Mouse (Mus musculus): ENCODE results near the gene Cenpu.
"Not testable (repeated sequence)": the region's sequence is repeated elsewhere in the genome, so short reads cannot be mapped to it uniquely, and the experiment has no call there.

The Cenpu gene

DNA sequence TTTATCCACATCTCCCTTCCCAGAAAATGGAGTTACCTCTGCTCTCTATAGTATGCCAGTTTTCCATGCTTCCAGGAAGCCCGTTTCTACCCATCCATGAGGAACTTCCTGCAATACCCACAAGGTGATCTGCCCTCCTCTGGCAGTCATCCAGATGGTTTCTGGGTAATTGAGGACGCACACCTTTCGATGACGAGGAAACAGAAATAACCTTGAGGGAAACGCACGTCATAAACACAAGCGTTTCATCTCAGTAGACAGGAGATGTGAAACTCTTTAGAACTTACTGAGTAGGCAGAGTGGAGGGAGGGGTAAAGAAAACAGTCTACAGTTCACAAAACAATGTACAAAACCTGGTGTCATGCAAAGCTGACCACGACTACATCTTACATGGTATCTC, 1.8 kb upstream of the Cenpu start:
- in situ Hi-C loops (cut with MboI): loop anchor here (25.0 kb wide), 1 partner anchor 812 kb away; no protein-coding TSS in a partner anchor

DNA sequence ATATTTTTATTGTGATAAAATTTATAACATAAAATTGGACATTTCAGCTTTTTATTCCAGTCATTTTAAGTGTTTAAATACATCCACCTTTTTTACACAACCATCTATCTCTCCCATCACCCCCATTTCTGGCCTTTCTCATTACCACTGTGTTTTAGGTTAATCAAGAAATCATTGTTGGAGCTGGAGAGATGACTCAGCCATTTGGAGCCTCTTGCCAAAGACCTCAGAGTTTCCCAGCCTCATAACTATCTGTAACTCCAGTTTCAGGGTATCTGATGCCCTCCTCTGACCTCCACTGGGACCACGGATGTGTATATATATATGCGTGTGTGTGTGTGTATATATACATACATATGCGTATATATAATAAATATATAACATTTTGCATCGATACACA, 799 bp upstream of the Cenpu start:
- in situ Hi-C loops (cut with MboI): loop anchor here (25.0 kb wide), 1 partner anchor 811 kb away; no protein-coding TSS in a partner anchor

DNA sequence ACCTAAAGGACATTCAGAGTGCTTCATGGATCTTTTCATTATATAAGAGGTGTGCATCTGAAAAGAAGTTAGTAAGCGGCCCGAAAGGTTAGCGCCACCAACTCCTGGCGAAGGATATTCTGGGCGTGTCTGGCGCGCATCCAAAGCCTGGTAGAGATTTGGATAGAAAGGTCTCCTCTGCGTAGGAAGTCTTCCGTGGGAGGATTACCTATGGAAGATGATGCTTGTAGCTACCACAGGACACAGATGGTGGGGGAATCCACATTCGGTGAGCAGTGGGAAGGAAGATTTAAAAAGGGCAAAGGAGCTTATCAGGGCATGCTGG, 575 bp downstream of the Cenpu start:
- in situ Hi-C loops (cut with MboI): loop anchor here (25.0 kb wide), 1 partner anchor 810 kb away; no protein-coding TSS in a partner anchor

DNA sequence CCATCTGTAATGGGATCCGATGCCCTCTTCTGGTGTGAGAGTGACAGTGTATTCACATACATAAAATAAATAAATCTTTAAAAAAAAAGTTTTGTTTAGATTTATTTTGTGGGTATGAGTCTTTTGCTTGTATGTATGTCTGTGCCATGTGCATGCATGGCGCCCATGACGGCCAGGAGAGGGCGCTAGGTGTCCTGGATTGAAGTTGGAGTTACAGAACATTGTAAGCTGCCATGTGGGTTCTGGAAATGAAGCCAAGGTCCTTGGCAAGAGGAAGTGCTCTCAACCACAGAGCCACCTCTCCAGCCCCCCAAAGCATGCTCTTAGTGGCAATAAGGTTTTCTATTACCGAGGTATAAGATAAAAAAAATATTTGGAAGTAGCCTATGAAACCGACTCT, 7.6 kb downstream of the Cenpu start:
- in situ Hi-C loops (cut with MboI): loop anchor here (25.0 kb wide), 1 partner anchor 803 kb away; no protein-coding TSS in a partner anchor

DNA sequence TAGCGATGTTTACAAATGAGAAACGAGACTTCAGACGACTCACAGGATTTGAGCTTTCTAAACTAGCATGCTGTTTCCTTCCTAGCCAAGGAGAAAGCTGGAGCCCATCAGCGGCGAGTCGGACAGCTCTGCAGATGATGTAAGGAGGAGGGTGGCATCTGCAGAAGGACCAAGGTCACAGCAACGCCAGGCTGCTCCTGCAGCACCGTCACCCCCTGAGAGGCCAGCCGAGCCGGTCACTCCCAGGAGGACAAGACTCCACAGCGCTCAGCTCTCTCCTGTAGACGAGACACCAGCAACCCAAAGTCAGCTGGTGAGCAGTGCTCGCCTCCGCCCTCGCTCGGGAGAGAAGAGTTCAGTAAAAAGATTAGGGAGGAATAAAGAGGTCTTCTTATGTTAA, 10.5 kb downstream of the Cenpu start:
- in situ Hi-C loops (cut with MboI): loop anchor here (25.0 kb wide), 1 partner anchor 800 kb away; no protein-coding TSS in a partner anchor

DNA sequence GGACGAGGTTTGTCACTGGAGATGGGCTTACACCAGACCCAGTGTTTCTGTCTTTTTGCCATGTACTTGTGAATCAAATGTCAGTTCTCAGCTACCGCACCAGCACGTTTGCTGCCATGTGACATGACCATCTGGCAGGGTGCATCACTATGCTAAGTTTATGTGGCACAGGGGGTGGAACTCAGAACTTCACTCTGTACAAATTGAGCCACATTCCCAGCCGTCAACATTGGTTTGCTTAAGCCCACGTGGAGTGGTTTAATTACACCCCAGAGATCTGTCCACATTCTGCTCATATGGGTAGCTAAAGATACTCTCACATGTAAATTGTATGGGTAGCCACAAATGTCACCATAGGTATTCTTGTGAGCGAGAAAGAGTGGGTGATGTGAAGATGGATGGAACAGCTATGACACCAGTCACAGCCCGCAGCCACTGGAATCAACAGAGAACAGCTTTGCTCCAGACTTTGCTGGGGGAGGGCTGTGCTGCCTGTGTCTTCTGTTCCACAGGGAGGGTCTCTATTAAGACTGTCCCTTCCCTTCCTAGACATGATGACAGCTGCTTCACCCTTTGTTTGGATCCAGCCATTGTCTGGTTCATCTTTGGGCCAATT, 15.2 kb downstream of the Cenpu start:
- in situ Hi-C loops (cut with MboI): loop anchor here (25.0 kb wide), 1 partner anchor 795 kb away; no protein-coding TSS in a partner anchor

DNA sequence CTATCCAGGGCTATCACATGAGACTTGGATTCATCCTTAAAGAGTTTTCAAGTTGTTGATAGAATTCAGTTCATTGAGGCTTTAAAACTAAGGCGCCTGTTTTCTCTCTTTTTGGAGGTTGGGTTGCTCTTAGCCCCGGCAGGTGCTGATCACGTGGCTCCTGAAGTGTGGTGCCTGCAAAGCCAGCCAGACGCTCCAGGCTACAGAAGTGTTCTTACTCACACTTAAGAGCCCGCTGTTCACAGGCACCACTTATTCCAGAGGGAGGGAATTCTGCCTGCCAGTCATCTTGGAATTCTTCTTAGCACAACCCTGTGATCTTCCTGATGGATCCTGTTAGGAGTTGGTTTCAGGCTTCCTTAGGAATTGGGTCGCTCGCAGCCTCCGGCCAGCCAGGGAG, 16.1 kb downstream of the Cenpu start:
- in situ Hi-C loops (cut with MboI): loop anchor here (25.0 kb wide), 1 partner anchor 794 kb away; no protein-coding TSS in a partner anchor

DNA sequence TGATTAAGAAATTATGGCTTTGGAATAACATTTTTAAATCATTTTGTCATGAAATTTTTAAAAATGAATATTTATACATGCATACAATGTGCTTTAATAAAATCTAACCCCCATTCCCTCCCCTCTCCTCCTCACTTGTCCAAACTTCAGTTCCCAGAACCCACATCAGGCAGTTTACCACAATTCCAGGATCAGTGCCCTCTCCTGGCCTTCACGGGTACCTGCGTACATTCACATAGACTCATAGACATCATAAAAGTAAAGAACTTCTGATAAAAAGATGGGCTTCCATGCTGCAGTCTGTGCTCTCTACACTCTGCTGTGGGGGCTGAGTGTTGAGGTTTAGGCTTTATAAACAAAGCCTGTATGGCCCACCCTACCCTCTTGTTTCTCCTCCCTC, 17.1 kb downstream of the Cenpu start:
- in situ Hi-C loops (cut with MboI): loop anchor here (25.0 kb wide), 1 partner anchor 793 kb away; no protein-coding TSS in a partner anchor

DNA sequence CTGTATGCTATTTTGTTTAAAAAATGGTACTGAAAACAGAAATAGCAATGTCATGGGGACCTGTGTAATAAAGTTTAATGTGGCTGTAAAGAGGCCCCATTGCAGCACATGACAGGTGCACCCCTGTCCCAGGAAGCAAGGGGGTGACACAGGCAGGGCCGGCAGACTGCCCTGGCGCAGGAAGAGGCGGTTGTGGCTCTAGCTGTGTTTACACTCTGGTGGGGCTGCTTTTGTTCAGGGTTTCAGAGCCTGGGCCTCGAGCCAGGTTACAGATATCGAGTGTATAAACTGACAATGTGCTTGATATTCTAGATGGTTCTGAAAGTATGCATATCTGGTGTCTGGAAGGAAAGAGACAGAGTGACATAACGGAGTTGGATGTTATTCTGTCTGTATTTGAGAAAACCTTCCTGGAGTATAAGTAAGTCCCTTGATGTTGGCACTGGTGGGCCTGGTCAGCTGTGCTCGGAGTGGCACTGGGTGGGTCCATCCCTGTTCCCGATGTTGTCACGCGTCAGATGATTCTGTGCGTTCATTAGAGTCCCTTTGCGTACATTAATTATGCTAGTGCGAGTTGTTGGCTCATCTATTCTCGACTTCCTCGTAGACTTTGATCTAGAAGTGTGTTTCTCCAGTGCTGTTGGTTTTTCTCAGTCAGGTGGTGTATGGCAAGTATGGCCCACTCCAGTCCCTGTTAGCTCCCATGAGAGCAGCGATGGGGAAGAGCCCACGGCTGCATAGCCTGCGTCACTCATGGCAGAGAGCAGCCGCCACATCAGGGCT, 18.0 kb downstream of the Cenpu start:
- in situ Hi-C loops (cut with MboI): loop anchor here (25.0 kb wide), 1 partner anchor 792 kb away; no protein-coding TSS in a partner anchor

DNA sequence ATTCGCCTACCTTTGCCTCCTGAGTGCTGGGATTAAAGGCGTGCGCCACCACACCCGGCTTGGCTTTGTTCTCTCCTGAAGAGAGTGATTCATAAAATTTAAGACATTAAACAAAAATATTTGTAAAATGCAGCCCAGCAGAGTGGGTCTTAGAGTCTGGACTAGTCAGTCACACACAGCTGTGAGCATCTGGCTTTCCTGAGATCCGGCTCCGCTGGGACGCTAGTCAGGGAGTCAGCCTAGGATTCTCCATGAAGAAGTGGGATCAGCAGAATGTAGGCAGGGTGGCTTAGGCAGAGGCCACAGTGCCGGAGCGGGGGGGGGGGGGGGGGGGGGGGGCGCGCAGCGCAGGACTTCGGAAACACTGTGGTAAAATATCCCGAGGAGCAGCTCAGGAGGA, 18.8 kb downstream of the Cenpu start:
- in situ Hi-C loops (cut with MboI): loop anchor here (25.0 kb wide), 1 partner anchor 792 kb away; no protein-coding TSS in a partner anchor

DNA sequence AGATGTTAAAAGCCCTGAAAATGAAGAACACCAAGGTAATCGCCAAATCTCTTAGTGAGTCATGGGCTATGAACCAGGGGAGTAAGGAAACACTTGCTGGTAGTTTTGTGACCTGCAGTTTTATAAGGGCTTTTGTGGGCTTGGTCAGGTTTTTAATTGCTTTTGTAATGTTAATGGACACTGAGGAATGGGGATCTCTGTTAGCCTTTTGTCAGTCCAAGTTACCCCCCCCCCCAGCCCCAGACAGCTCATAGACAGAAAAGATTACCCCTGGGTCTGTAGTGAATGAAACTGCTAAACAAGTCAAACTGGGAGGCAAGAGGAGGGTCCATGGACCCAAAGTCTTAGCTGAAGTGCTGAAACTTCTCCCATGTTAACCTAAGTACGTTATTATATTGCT, 21.6 kb downstream of the Cenpu start:
- in situ Hi-C loops (cut with MboI): loop anchor here (25.0 kb wide), 1 partner anchor 789 kb away; no protein-coding TSS in a partner anchor

DNA sequence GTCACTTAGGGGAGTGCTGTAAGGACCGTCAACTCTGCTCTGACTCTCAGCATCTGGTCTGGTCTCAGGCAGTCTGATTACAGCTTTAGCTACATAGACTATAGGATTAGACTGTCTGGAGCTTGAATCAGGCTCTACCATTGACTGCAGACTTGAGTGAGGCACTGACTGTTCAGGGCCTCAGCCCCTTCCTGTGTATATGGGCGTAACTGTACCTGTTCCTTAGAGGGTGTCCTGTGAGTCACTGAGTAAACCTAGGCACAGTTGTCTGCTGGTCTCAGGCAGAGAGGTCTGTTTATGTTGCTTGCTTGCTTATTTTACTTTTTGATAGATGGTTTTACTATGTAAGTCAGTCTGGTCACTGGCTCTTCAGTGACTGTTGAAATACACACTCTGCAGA, 22.1 kb downstream of the Cenpu start:
- in situ Hi-C loops (cut with MboI): loop anchor here (25.0 kb wide), 1 partner anchor 788 kb away; no protein-coding TSS in a partner anchor

DNA sequence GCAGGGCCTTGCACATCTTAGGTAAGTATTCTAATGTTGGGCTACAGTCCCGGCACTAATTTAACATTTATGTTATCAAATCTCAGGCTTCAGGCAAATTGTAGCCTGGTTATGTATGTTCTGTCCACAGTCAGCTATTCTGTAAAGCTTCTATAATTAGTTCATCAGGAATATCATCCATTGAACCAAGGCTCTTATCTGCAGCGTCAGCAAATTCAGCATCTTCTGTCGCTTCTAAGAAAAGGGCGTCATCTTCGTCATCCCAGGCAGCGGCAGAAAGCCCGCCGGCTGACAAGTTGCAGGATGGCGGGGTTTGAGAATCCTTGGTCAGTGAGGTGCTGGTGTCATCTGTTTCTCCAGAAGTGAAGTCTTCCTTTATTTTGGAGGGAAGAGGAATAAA, 27.0 kb downstream of the Cenpu start:
- in situ Hi-C loops (cut with MboI): no loop called here

DNA sequence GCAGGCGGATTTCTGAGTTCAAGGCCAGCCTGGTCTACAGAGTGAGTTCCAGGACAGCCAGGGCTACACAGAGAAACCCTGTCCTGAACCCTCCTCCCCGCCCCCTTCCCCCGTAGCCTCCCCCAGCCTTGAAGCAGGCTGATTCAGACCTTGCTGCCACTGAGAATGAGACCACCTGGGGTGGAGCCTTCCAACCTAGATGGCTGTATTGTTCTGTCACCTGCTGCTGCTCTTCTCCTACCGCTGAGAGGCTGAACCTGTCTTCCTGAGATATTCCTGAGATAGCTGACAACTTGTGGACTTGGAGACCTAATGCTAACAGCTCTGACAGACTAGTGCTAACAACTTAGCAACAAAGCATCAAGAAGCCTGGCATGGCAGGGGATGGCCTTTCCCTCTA, 32.5 kb downstream of the Cenpu start:
- in situ Hi-C loops (cut with MboI): not testable (repeated sequence)

DNA sequence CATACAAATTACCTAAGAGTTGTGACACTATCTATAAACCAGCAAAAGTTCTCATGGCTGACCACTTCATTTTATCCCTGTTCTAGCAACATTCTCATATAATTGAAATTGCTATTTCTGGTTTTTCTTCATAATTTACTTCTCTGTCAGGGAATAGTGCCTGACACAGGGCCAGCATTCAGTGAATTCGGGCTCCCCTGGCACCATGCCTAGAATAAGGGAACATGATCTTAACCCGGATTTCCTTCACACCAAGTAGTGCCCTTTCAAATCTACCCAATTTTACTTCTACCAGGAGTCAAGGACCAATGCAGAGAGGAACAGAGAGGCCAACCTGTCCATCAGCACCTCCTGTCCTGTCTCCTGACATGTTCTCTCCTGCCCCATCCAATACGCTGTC, 33.7 kb downstream of the Cenpu start:
- in situ Hi-C loops (cut with MboI): no loop called here

DNA sequence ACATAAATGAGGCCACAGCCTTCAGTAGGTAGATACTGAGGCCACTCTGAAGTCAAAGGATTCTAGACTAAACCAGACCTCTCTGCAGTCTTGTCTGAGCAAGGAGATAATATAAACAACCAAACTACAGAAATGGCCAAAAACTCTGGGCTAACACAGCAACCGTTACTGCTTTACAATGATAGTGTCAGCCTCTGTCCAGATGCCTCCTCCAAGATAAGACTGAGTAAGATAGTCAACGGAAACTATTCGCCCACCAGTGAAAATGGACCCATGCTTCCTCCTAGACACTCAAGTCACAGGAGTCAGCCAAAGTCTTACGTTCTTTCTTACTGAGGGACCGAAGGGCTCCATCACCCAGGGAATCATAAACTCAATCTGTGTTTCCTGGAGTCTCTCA, 36.1 kb downstream of the Cenpu start:
- in situ Hi-C loops (cut with MboI): no loop called here

DNA sequence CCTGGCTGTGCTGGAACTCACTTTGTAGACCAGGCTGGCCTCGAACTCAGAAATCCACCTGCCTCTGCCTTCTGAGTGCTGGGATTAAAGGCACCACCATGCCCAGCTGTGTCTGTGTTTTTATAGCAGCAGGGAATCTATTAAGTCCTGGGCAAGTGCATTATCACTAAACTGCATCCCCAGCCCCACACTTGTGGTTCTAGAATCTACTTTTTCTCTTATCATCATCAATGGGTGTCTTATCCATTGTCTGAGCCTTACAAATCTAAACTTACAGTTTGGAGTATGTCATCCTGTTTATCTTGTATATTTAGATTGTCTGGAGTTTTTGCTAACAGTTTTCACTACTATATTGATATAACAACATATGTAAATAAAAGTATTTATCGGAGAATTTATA, 36.8 kb downstream of the Cenpu start:
- in situ Hi-C loops (cut with MboI): no loop called here

DNA sequence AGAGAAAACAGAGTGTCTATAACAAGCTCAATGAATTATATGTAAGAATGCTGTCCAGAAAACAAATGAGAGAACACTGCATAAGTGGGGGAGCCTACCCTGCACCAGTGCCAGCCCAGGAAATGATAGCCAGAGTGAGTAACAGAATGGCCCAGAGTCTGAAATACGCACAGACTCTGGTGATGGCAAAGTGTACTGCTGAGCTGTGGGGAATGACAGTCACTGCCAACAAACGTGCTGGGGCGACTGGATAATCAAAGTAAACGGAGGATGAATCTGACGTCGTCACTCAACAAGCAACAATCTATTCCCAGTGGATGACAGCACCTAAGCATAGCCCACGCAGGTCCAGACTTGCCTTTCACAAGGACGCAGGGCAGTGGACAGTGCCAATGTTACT, 41.2 kb downstream of the Cenpu start:
- in situ Hi-C loops (cut with MboI): no loop called here

DNA sequence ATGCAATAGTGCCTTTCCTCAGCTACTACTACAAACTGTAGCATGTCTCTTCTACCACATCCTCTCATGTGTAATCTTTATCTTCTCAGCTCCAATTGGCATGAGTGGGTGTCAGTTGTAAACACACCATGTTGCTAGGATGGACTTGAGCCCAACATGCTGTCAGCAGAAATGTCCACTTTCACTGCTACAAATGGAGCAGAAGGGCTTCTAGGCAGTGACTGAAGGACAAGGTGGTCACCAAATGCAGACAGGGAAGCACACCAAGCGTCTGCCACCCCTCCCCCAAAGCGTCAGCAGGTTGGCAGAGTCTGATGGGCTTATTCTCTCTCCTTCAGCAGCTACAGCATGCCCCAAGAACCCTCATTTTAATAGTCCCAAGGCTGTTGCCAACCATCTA, 41.9 kb downstream of the Cenpu start:
- in situ Hi-C loops (cut with MboI): no loop called here

DNA sequence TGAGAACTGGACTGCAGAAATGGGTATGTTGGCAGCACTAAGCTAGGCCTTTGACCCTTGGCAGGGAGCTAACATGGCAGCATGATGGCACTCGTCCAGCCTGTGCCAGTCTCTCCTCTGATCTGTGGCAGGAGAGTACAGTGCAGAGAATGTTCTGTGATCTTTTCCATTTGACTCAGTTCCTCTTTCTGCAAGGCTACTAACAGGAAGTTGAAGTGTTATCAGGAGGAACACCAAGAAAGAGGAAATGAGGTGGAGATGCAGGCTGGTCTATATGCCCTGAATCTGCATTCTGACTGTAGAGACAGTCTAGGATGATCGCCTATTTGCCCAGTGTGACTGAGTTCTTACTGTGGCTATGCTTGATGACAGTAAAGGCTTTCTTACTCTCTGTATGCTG, 43.8 kb downstream of the Cenpu start:
- in situ Hi-C loops (cut with MboI): no loop called here

DNA sequence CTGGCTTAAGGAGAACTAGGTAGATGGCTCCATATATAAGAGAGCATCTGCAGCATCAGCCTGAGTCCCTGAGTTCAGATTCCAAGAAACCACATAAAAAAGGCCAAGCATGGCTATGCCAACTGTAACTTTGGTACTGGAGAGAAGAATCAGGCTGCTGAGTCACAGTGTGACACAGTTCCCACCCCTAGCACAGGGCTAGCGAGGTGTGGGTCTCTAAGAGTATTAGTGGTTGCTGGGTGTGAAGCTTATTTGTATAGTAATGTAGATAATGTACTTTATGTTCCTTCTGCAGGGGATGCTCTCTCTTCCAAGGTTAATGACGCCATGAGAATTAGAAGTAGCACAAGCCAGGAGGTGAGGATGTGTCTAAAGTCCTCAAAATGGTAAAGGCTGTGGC, 44.7 kb downstream of the Cenpu start:
- in situ Hi-C loops (cut with MboI): no loop called here

DNA sequence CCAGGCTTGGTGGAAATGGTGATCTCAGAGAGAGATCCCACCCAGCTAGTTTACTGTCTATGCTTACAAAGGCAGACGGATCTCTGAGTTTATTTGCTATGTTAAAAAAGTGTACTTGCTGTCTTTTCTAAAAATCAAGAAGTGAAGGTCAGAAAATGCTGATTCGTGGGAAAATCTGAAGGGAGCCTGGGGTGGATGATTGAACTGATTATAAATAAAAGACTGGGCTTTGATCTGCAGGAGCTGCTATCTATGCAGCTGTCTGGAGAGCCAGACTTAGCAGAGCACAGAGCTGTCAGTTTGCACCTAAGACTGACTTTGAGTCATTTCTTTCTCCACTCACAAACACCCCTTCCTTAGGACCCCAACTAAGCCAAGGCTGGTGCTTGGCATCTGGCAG, 45.6 kb downstream of the Cenpu start:
- in situ Hi-C loops (cut with MboI): no loop called here

DNA sequence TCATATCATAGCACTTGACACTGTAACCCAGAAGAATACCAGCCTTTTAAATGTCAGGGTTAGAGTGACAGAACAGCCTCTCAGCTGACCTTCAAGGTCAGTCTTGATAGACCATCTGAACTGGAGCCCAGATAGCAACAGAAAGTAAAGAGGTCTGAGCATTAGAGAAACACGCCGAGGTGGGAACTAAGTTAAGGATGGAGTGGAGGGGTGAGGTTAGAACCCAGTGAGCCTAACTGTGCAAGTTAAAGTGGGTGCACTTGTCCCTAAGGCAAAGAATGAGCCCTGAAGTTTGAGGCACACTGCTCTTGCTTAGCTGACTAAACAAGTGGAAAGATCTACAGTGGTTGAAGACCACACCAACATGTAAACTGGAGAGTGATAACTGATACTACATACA, 46.3 kb downstream of the Cenpu start:
- in situ Hi-C loops (cut with MboI): no loop called here
